Mouse (Mus musculus): Measurements from ENCODE around the gene Cetn2. TPM values are rescaled to one million over a fixed set of nuclear protein-coding genes. Genes with fewer than 3 reads are reported as not detected.
A peak's percentile ranks its signal among the peaks of the same experiment; 100 is the strongest.

Cetn2 gene
- 10 to 100 TPM; 46.3 to 49.9 TPM for total RNA-seq (2021)

DNA sequence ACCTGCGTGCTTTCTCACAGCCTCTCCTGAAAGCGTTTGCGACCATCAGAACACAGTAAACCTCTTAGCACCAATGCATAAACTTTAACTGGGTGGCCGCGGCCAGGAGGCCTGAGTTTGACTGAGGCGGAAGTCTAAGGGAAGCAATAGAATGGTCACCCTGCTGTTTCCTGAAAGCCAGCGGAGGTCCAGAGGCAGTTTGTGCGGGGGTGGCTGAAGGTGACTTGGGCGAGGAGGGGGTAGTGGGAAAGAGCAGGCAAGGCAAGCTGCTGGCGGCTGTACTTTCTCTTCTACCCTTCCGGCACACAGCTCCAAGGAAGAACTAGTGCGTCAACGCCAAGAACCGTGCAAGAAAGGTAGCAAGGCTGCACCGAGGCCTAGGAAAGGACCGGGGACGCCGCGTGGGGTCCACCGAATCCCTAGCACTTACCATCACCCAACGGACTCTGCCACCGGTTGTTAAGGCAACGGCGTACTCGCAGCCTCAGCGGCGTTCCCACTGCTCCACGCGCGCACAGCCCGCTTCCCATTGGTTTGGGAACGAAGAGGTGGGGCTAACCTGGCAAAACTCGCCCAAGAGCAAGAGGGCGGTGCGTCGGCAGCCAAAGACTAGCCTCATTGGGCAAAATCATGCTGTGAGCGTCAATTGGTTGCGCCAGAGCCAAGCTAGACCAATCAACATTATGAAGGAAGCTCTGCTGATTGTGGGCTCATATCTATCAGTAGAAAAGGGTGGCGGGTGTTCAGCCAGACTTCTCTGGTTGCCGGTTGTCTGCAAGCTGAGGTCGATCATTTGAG, at the start of gene Cetn2, which contains the start of gene Nsdhl:
Gene Cetn2, minus strand, starts transcription at position 528 of the 798 bp plus-strand sequence.
Gene Nsdhl, plus strand, starts transcription at position 674 of the 798 bp plus-strand sequence.
- DNase-seq = peak; percentile 89

DNA sequence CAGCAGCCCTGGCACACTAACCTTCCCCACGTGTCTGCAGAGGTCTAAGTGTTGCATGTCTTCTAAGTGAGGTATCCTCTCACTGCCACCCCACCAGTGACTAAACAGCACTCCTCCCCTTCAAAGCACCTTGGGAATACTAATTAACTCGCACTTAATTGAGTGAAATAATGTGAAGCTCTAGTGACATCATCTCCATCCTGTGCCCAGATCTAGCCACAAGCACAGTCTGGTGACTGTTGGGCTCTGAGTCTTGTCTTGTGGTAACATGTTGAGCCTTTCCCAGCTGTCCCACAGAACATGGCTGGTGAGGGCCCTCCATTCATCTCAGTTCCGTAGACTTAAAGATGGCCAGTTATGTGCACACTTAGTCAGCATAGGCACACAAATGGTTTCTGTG, 44.5 kb upstream of the Cetn2 start:
- no peak for DNase-seq
- intact Hi-C loops (cut with DNase I) = no loop called here

More for the DNA sequence above, at the start of gene Cetn2, which contains the start of gene Nsdhl:
- intact Hi-C loops (cut with DNase I) = no loop called here

DNA sequence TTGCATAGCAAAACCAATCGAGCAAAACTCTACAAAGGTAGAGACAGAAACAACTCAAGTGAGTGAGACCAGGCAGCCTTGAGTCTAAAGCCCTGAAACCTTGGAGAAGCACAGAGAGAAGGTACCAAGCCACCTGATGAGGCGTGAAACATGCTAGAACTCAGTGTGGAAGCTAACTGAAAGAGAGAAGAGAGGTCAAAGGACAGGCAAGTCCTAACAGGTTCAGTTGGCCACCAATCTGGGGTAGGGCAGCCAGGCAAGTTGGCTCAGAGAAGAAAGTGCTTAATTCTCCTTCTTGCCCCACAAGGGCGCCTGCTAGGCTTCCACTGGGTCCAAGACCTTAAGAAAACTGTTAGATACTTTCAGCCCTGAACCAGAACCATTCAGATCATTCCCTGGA, 43.3 kb upstream of the Cetn2 start:
- intact Hi-C loops (cut with DNase I) = no loop called here
- no peak for DNase-seq

DNA sequence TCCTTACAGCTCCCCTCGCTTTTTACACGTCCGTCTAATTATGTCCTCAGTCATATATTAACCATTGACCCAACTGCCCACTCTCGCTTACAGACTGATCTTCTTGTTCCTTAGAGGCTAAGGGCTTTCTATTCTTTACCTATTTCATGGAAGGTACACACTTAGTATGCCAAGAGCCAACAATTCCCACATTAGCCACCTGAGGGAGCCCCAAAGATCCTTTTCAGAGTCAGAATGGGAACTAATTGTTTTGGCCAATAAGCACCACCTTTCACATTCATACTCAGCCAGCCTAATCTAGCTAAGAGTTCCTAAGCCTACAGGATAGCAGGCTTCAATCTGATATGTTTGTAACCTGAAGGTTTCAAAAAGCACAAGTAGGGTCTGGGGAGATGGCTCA, 42.2 kb upstream of the Cetn2 start:
- no peak for DNase-seq
- intact Hi-C loops (cut with DNase I) = no loop called here

DNA sequence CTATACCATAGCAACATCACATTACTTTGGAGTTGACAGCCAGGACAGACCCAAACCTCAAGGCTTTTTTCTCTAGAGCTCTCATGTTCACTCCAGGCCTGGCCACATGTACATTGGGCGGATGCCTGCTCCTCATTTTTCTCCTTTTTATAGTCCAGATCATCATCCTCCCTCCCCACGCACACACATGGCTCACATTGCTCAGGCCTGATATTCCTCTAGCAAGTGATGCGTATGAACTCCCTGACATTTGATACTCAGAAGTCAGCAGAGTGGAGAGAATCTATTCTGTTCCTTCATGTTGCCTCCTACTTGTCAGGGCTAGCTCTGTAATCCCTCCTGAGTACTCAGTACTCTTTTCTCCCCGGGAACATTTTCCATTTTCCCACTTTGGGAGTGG, 38.3 kb upstream of the Cetn2 start:
- intact Hi-C loops (cut with DNase I) = no loop called here

DNA sequence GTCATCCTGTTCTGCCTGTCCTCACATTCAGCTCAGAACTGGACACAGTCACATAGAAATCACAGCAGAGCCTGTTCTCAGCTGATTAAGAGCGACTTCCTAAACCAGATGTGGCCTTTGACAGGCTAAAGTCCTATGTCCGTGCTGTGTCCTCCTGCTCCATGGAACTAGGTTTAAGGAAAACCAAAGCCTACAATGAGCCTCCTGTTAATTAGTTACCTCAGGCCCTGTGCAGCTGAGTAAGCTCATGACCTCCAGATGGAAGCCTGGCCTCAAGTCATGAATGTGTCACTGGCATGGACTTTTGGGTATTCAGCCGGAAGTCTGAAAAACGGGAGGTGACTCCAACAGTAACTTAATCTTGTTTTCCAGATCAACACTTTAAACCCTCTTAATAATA, 35.3 kb upstream of the Cetn2 start:
- no peak for DNase-seq
- intact Hi-C loops (cut with DNase I) = no loop called here

More for the DNA sequence above, 38.3 kb upstream of the Cetn2 start:
- no peak for DNase-seq

DNA sequence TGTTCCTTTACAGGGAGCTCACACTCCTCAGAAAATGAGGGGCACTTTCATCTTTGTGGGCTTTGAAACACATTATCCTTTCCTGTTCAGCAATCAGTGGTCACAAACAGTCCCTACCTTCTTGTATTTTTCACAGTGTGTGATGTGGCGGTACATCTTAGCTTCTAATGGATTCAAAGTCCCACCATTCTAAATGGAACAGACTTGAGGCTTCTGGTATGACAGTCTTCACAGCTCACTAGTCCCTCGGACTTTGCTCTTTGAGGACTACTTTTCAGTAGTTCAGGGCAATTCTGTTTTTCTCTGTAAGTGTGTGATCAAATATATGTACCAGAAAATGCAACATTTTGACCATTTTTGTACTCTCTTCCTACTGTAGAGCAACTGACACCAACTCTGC, 3.2 kb upstream of the Cetn2 start:
- intact Hi-C loops (cut with DNase I) = no loop called here
- no peak for DNase-seq

DNA sequence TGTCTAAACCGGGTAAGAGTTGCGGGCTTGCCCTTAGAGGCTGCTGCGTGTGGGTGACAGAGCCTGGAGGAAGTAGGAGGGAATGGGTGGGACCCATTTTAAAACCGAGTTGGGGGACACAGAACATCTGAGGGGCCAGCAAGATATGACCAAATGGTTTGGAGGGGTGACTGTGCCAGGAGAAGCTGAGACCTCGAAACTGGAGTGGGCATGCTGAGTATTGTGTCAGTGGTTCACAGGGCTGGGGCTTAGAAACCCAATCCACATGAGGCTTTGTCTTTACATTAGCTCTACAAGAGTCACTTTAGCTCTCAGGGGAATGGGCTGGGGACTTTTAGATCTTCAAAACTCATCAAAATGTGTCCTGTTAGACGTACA, 460 bp upstream of the Cetn2 start:
- DNase-seq = no peak
- intact Hi-C loops (cut with DNase I) = no loop called here

DNA sequence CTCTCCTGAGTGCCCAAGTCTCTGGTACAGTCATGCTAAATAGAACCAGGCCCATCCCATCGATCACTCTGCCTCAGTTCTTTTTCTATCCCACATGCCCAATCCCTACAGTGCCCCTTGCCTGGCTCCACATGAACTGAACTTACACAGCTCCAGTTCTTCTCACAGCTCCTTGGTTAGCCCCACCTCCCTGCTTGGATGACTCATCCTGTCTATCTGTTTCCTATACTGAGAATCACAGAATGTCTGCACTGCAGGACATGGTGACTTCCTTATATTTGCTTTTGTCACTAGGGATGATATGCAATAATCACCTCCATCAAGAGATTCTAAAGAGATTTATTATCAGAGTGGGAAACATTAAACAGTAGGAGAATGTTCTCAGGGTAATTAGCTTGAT, 6.6 kb downstream of the Cetn2 start:
- intact Hi-C loops (cut with DNase I) = no loop called here
- no peak for DNase-seq

DNA sequence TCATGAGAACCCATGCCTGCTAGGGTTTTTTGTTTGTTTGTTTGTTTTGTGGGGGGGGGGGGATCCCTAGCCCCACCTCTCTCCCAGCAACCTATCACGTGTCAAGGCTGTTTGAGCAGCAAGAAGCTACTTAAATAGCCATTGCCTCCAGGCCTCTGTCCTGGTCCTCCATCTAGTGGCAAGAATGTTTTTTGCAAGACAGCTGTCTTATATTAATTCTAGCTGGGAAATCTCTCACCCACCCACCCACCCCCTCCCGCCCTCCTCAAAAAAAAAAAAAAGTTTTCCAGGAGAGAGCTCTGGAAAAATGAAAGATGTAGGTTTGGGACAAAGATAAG, 9.8 kb downstream of the Cetn2 start:
- DNase-seq = peak; percentile 33
- intact Hi-C loops (cut with DNase I) = no loop called here

DNA sequence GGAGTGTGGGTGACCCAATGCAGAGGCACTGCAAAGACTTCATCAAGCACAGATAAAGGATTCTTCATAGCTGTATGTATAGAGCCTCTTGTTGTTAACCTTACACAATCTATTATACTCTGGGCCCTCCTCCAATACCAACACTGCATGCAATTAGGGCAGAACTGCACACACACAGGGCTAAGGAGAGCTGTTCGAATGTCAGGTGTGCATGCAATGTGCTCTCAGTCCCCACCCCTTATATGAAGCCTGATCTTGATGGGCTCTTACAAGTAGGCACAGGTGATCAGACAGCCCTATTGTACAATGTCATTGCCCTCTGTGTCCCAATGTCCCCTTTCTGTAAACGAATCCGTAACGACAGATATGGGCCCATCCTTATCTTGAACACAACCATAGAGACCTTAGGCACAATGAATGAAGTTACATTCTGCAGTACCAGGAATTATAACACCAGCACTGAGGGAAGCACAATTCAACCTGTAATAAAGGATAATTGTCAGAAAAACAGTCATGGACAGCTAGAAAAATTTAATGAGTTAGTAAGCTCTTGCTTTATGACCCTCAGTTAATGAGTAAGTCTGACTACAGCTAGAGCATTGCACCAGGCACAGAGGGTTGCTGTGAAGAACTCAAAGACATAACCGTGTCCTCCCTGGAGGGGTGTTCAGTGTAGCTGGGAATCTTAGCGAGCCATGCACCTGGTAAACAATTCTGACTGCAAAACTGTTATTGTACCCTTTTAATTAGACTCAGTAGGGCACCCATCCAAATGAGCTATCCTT, 10.4 kb downstream of the Cetn2 start:
- no peak for DNase-seq
- intact Hi-C loops (cut with DNase I) = no loop called here

DNA sequence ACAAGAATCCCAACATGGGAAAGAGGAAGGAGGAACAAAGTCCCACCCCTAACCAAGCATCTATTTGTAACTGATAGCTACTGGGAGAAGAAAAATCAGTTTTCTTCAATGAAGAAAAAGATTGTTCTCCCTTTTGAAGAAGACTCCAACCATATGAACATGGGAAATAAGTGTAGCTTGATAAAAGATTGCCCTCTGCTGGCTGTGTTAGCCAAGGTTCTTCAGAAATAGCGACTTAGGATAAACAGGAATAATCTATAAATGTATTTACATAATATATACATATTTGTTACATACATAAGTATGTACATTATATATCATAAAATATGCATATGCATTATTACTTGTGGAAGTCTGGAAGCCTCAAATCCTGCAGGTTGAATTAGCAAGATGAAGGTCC, 15.7 kb downstream of the Cetn2 start:
- DNase-seq = no peak
- intact Hi-C loops (cut with DNase I) = loop anchor here (5.0 kb wide), 2 partner anchors 80 to 1255 kb away; no protein-coding TSS in a partner anchor

DNA sequence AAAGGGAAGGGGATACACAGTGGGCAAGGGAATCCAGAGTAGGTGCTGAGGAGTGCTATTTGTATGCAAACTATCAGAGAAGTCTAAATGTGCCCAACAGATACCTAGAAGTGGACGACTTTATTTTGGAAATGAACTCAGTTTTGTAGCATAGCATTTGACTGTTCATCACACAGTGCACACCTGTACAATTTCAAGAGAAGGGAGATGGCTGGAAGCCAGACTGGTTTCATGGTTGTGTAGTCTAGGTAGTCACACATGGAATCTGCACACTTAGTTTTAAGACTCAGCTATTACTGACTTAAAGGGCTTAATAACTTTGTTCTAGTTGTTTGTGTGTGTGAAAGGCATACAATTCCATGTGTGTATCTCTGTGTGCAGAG, 22.2 kb downstream of the Cetn2 start:
- intact Hi-C loops (cut with DNase I) = no loop called here
- DNase-seq = no peak

DNA sequence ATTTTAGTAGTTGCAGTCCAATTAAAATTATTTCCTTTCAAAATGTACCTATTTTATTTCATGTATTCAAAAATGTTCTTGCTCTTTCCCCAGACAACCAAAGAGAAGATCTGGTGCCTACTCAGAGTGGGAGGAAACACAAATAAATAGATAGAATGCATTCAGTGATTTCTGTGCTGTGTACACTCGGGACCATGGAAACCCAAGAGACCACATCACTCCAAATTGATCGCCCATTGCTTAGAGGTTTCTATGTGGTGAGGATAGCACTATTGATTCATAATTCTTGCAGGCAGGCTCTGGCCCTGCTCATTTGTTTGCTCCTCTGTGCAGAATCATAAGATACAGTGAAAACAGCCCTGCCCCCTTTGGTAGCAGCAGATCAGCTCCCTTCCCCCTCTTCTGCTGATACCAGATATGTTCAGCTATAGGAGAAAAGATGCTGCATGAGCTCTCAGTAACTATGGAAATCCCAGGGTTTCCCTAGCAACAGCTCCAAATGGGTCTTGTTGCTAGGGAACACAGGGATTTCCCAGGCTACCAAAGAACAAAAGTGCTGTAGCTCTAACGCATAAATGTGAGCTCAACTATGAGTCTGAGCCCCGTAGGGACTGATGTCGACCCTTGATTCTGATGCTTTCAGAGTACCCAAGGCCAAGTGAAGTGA, 22.7 kb downstream of the Cetn2 start:
- DNase-seq = no peak
- intact Hi-C loops (cut with DNase I) = no loop called here

Other genes starting within 250 kb of the Cetn2 start
- gene Gabrq, start 93.2 kb downstream of the Cetn2 start, total RNA-seq (2021) = 1 to 10 TPM; 2.6 to 3.6 TPM
- 10 to 100 TPM; 62.5 to 65.4 TPM for gene Nsdhl, start 146 bp upstream of the Cetn2 start, total RNA-seq (2021)
- gene Zfp185, start 68.9 kb upstream of the Cetn2 start, total RNA-seq (2021) = 1 to 10 TPM; 1.0 to 1.1 TPM
- gene Pnma5, start 118.7 kb upstream of the Cetn2 start, total RNA-seq (2021) = under 1 TPM; 0.28 to 0.50 TPM
- gene Pnma3, start 146.4 kb upstream of the Cetn2 start, total RNA-seq (2021) = 10 to 100 TPM; 15.7 to 19.2 TPM
- gene Xlr4a, start 164.1 kb upstream of the Cetn2 start, total RNA-seq (2021) = under 1 TPM; 0.54 to 0.56 TPM
- 1 to 10 TPM in 1 of 2 experiments, under 1 TPM in 1; 0.64 to 3.7 TPM for gene Xlr3a, start 178.7 kb upstream of the Cetn2 start, total RNA-seq (2021)
- 1 to 10 TPM in 1 of 2 experiments, under 1 TPM in 1; 0.92 to 2.2 TPM for gene Gm14685, start 198.6 kb upstream of the Cetn2 start, total RNA-seq (2021)
- under 1 TPM in 1 of 2 experiments, not detected in 1; 0.20 TPM for gene Xlr5b, start 230.4 kb upstream of the Cetn2 start, total RNA-seq (2021)
- gene DXBay18, start 231.0 kb upstream of the Cetn2 start, total RNA-seq (2021) = under 1 TPM in 1 of 2 experiments, not detected in 1; 0.46 TPM

Measured in left cerebral cortex, postnatal 4 days (tissue).